Mouse (Mus musculus): ENCODE data around the gene Zscan26.

DNA sequence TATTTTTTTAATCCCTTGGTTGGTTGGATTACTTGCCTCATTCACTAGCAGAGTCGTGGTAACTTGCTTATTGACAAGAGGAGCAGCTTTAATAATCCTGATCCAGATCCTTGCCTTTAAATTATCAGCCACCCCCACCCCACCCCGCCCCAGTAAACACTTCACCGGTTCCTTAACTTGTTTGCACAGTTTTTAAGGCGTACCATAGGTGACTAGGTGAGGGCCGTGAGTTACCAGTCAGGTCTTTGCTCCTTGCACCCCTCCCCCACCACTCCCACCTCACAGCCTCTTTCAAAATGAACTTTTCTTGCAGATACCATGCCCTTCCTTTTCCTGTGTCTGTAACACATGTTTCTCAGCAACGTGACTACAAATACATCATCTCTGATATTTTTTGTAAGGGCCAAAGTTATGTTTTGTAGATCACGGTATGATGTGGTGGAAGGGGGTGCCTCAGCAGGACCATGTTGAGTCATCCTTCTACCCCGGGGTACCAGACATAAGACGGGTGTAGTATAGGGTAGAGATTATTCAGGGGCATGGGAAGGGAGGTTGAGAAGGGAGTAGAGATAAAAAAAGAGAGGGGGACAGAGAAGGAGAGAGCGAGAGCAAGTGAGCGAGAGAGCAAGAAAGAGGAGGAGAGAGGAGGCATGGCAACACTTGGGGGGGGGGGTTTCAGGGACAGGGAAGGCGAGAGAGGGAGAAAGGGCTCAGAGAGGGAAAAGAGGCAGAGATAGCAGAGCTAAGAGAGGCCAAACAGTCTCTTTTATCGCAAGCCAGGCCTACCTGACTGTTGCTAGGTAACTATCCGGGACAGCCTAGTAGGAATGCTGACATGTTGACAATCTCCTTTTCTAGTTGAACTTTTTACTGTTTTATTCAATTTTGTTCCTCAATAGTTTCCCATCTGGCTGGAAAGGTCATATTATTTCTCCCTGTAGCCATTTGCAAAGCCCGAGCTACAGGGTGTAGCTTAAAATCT lies 39.0 kb downstream of the Zscan26 start:
- TF ChIP-seq CTCF (IDR thresholded peaks at IDR 0.05) = no peak
- no peak for TF ChIP-seq EP300 (IDR thresholded peaks at IDR 0.05; ENCODE audit: insufficient read depth, low read depth, low read length)
- no peak for TF ChIP-seq POLR2A (IDR thresholded peaks at IDR 0.05; ENCODE audit: insufficient read depth, low read depth, low read length)
